Mouse (Mus musculus) liver, postnatal 0 days (tissue): Measurements from ENCODE around the gene Itpr1. TPM values are rescaled to one million over a fixed set of nuclear protein-coding genes. Genes with fewer than 3 reads are reported as not detected.

Source experiments
- ATAC-seq: fragments of 200-750 bp; cut with Nextera tagmentation; 2 replicates; pipeline ENCODE4 v1.8.0; 2017; ENCODE audit warnings: mild to moderate bottlenecking, moderate library complexity
- DNase-seq: peaks from one replicate; pipeline ENCODE4 v3.0.0-alpha.2; 2016
- H3K27ac ChIP-seq: fragments of 300-500 bp; sonication (generic); 2 replicates; pipeline ENCODE4 v1.5.1; 2014; ENCODE audit warnings: antibody characterized with exemption, moderate library complexity, mild to moderate bottlenecking, low read depth
- H3K27me3 ChIP-seq: fragments of 300-500 bp; sonication (generic); 2 replicates; pipeline ENCODE4 v1.6.1; 2014; ENCODE audit warnings: low read length, control low read depth, mixed read lengths; ENCODE audit not compliant: insufficient read depth
- H3K36me3 ChIP-seq: fragments of 300-500 bp; sonication (generic); replicated peaks from 2 replicates; pipeline ENCODE4 v1.6.1; 2014; ENCODE audit warnings: mild to moderate bottlenecking, control low read depth, low read length, moderate library complexity, mixed read lengths; ENCODE audit not compliant: insufficient read depth
- H3K4me1 ChIP-seq: fragments of 300-500 bp; sonication (generic); 2 replicates; pipeline ENCODE4 v1.6.1; 2014; ENCODE audit warnings: antibody characterized with exemption, mild to moderate bottlenecking, control low read depth; ENCODE audit not compliant: insufficient read depth
- H3K4me2 ChIP-seq: fragments of 300-500 bp; sonication (generic); 2 replicates; pipeline ENCODE4 v1.6.1; 2014; ENCODE audit warnings: low read depth, mild to moderate bottlenecking, low read length, moderate library complexity, mixed read lengths
- H3K4me3 ChIP-seq: fragments of 300-500 bp; sonication (generic); 2 replicates; pipeline ENCODE4 v1.5.1; 2014; ENCODE audit warnings: low read depth, low read length
- H3K9ac ChIP-seq: fragments of 300-500 bp; sonication (generic); replicated peaks from 2 replicates; pipeline ENCODE4 v1.6.1; 2014; ENCODE audit warnings: mild to moderate bottlenecking, moderate library complexity
- H3K9me3 ChIP-seq: fragments of 300-500 bp; sonication (generic); 2 replicates; pipeline ENCODE4 v1.6.1; 2016; ENCODE audit warnings: mild to moderate bottlenecking, control low read depth, low read length, mixed read lengths
- CTCF ChIP-seq: sonication (generic); IDR thresholded peaks from 2 replicates; pipeline ENCODE4 v1.5.1; 2016; ENCODE audit warnings: antibody characterized with exemption, low read depth
- EP300 ChIP-seq: IDR thresholded peaks from 2 replicates; pipeline ENCODE4 v1.6.1; 2016; ENCODE audit warnings: antibody characterized with exemption, low read depth, mild to moderate bottlenecking
- WGBS: fragments of 180-500 bp; shearing (Covaris S2); extraction: QIAGEN DNeasy Blood & Tissue Kit; methylation state at CpG from one replicate; pipeline ENCODE4 v1.1.7; 2014; ENCODE audit not compliant: insufficient replicate concordance; 5-methylcytosine and 5-hydroxymethylcytosine counted together
- polyA plus RNA-seq: library from polyadenylated mRNA; unstranded; fragments of >200 nt; fragmentation: Nextera tagmentation; extraction: Ambion mirVana; gene quantifications from 2 replicates; pipeline ENCODE4 v1.2.1, GENCODE M21; 2015

Gene Itpr1
- polyA plus RNA-seq, 1 experiment from 2014 or later, result 2.9 TPM

GRCm38 (mm10) chr6:108507337-108507736 is 294.4 kb downstream of the Itpr1 start:
- Histone ChIP-seq H3K36me3 (no peaks in the 10 kb centered on the region), H3K9me3 (no peaks in the 10 kb centered on the region), H3K4me3 (no peak overlapping the region), H3K4me1 (peaks cover 27% of the 10 kb centered on the region), H3K9ac (no peak overlapping the region), H3K4me2 (no peak overlapping the region), H3K27ac (peak overlapping the region; percentile 13; the same call in 1 of the 2 replicates), H3K27me3 (no peaks in the 10 kb centered on the region)
- ATAC-seq (peak; percentile 43; the same call in 1 of the 2 replicates), DNase-seq (no peak)
- WGBS, result 80% methylated on average over 3 of the region's 3 CpGs
- TF ChIP-seq CTCF (no peak), EP300 (no peak)

GRCm38 (mm10) chr6:108509320-108509719 is 296.4 kb downstream of the Itpr1 start:
- Histone ChIP-seq H3K4me2 (no peak overlapping the region), H3K27ac (no peak overlapping the region), H3K4me1 (peaks cover 37% of the 10 kb centered on the region), H3K4me3 (no peak overlapping the region), H3K27me3 (no peaks in the 10 kb centered on the region), H3K36me3 (no peaks in the 10 kb centered on the region), H3K9ac (no peak overlapping the region), H3K9me3 (no peaks in the 10 kb centered on the region)
- no peak for TF ChIP-seq CTCF
- ATAC-seq, result no peak
- 54% methylated on average over 2 of the region's 2 CpGs for WGBS
- no peak for DNase-seq

GRCm38 (mm10) chr6:108510101-108510500 is 297.2 kb downstream of the Itpr1 start:
- WGBS, result 60% methylated on average over 9 of the region's 9 CpGs
- H3K4me2 ChIP-seq, result no peak overlapping the region
- no peaks in the 10 kb centered on the region for H3K27me3 ChIP-seq
- no peaks in the 10 kb centered on the region for H3K9me3 ChIP-seq
- ATAC-seq, result no peak
- no peaks in the 10 kb centered on the region for H3K36me3 ChIP-seq
- peaks cover 40% of the 10 kb centered on the region for H3K4me1 ChIP-seq
- no peak for TF ChIP-seq CTCF
- no peak for TF ChIP-seq EP300
- no peak overlapping the region for H3K27ac ChIP-seq
- no peak for DNase-seq
- H3K9ac ChIP-seq, result no peak overlapping the region
- H3K4me3 ChIP-seq, result no peak overlapping the region

- Histone ChIP-seq H3K27me3 (no peaks in the 10 kb centered on the region), H3K4me1 (peaks cover 39% of the 10 kb centered on the region), H3K9me3 (no peaks in the 10 kb centered on the region), H3K4me2 (no peak overlapping the region), H3K9ac (no peak overlapping the region), H3K36me3 (no peaks in the 10 kb centered on the region), H3K4me3 (no peak overlapping the region), H3K27ac (no peak overlapping the region)
- WGBS, result 48% methylated on average over 3 of the region's 3 CpGs
- DNase-seq (no peak), ATAC-seq (no peak)
- TF ChIP-seq CTCF, result no peak
- no peak for TF ChIP-seq EP300
Observed at GRCm38 (mm10) chr6:108512097-108512496, 299.2 kb downstream of the Itpr1 start.

- DNase-seq, result no peak
- no peak for ATAC-seq
Observed at GRCm38 (mm10) chr6:108512994-108513393, 300.1 kb downstream of the Itpr1 start.

GRCm38 (mm10) chr6:108516248-108516647 is 303.4 kb downstream of the Itpr1 start:
- Histone ChIP-seq H3K9ac (no peak overlapping the region), H3K36me3 (peaks cover 4% of the 10 kb centered on the region; the same call in 1 of the 2 replicates), H3K4me3 (no peak overlapping the region), H3K27ac (no peak overlapping the region), H3K9me3 (no peaks in the 10 kb centered on the region), H3K27me3 (no peaks in the 10 kb centered on the region), H3K4me1 (peaks cover 35% of the 10 kb centered on the region), H3K4me2 (no peak overlapping the region)
- ATAC-seq (no peak), DNase-seq (no peak)
- 83% methylated on average over 1 of the region's 1 CpGs for WGBS
- TF ChIP-seq CTCF, result no peak
- TF ChIP-seq EP300, result no peak

More at GRCm38 (mm10) chr6:108512994-108513393, 300.1 kb downstream of the Itpr1 start:
- Histone ChIP-seq H3K36me3 (no peaks in the 10 kb centered on the region), H3K27me3 (no peaks in the 10 kb centered on the region), H3K9me3 (no peaks in the 10 kb centered on the region), H3K4me1 (peaks cover 40% of the 10 kb centered on the region), H3K27ac (no peak overlapping the region), H3K4me2 (no peak overlapping the region), H3K4me3 (no peak overlapping the region), H3K9ac (no peak overlapping the region)
- TF ChIP-seq EP300 (no peak), CTCF (no peak)
- 76% methylated on average over 9 of the region's 9 CpGs for WGBS
